Mouse (Mus musculus): ENCODE results near the gene Etl4. TPM values are rescaled to one million over a fixed set of nuclear protein-coding genes. Genes with fewer than 3 reads are reported as not detected.

Etl4 gene
- total and polyA plus RNA-seq, 3 experiments, result not detected

GRCm38 (mm10) chr2:20248043-20248664, 338.6 kb downstream of the Etl4 start:
- Histone ChIP-seq H3K9ac (ENCODE audit: control insufficient read depth, low read depth, low read length, poor library complexity, severe bottlenecking) (no peak overlapping the region), H3K9me3 (replicated peaks; ENCODE audit: insufficient read depth, low read length) (no peaks in the 10 kb centered on the region), H3K27me3 (ENCODE audit: control insufficient read depth in 1 of 2, insufficient read depth in 2 of 2, low read length in 2 of 2) (no peaks in the 10 kb centered on the region), H3K79me2 (ENCODE audit: control insufficient read depth, insufficient read depth, low read length, poor library complexity) (no peaks in the 10 kb centered on the region), H3K36me3 (ENCODE audit: control insufficient read depth in 1 of 2, insufficient read depth in 2 of 2, low read length in 2 of 2) (no peaks in the 10 kb centered on the region), H3K27ac (ENCODE audit: control insufficient read depth, low read depth, low read length) (no peak overlapping the region), H3K4me1 (ENCODE audit: control insufficient read depth in 1 of 2, insufficient read depth in 2 of 2, low read length in 2 of 2) (no peaks in the 10 kb centered on the region), H3K4me3 (ENCODE audit: control insufficient read depth in 1 of 2, insufficient read depth in 1 of 2, low read depth in 2 of 2, low read length in 2 of 2) (no peak overlapping the region)
- DNase-seq (ENCODE audit: low read depth, low spot score), result no peak
- TF ChIP-seq EP300 (IDR thresholded peaks at IDR 0.05; ENCODE audit: low read depth in 1 of 2, low read length in 2 of 2) (no peak), GABPA (IDR thresholded peaks at IDR 0.05; ENCODE audit: low read depth, low read length) (no peak), MEF2A (IDR thresholded peaks at IDR 0.05; ENCODE audit: extremely low read depth, insufficient replicate concordance, low read depth, low read length, poor library complexity, severe bottlenecking) (no peak), ZNF384 (IDR thresholded peaks at IDR 0.05; ENCODE audit: low read depth, low read length) (no peak), CTCF (IDR thresholded peaks at IDR 0.05 in 2 of 3, conservative IDR thresholded peaks at IDR 0.05 in 1 of 3; ENCODE audit: control insufficient read depth in 1 of 3, insufficient read depth in 1 of 3, low read depth in 2 of 3, low read length in 3 of 3, poor library complexity in 1 of 3, severe bottlenecking in 1 of 3) (no peak), MYB (IDR thresholded peaks at IDR 0.05; ENCODE audit: low read depth, low read length) (no peak), MAFK (IDR thresholded peaks at IDR 0.05; ENCODE audit: borderline replicate concordance, low read depth, low read length) (no peak)

GRCm38 (mm10) chr2:20249403-20249802, 339.8 kb downstream of the Etl4 start:
- no peaks in the 10 kb centered on the region for H3K9me3 ChIP-seq (replicated peaks; ENCODE audit: insufficient read depth, low read length)
- DNase-seq (ENCODE audit: low read depth, low spot score), result no peak
- H3K36me3 ChIP-seq (ENCODE audit: control insufficient read depth in 1 of 2, insufficient read depth in 2 of 2, low read length in 2 of 2), result no peaks in the 10 kb centered on the region
- H3K79me2 ChIP-seq (ENCODE audit: control insufficient read depth, insufficient read depth, low read length, poor library complexity), result no peaks in the 10 kb centered on the region
- H3K4me3 ChIP-seq (ENCODE audit: control insufficient read depth in 1 of 2, insufficient read depth in 1 of 2, low read depth in 2 of 2, low read length in 2 of 2), result no peak overlapping the region
- no peak overlapping the region for H3K27ac ChIP-seq (ENCODE audit: control insufficient read depth, low read depth, low read length)
- no peaks in the 10 kb centered on the region for H3K4me1 ChIP-seq (ENCODE audit: control insufficient read depth in 1 of 2, insufficient read depth in 2 of 2, low read length in 2 of 2)
- no peak for TF ChIP-seq ZMIZ1 (IDR thresholded peaks at IDR 0.05; ENCODE audit: low read depth, low read length)
- TF ChIP-seq ZNF384 (IDR thresholded peaks at IDR 0.05; ENCODE audit: low read depth, low read length), result no peak
- TF ChIP-seq GABPA (IDR thresholded peaks at IDR 0.05; ENCODE audit: low read depth, low read length), result no peak
- no peak for TF ChIP-seq JUND (IDR thresholded peaks at IDR 0.05; ENCODE audit: low read depth, low read length)
- no peak for TF ChIP-seq CTCF (IDR thresholded peaks at IDR 0.05 in 2 of 3, conservative IDR thresholded peaks at IDR 0.05 in 1 of 3; ENCODE audit: control insufficient read depth in 1 of 3, insufficient read depth in 1 of 3, low read depth in 2 of 3, low read length in 3 of 3, poor library complexity in 1 of 3, severe bottlenecking in 1 of 3)
- TF ChIP-seq POLR2AphosphoS2 (IDR thresholded peaks at IDR 0.05; ENCODE audit: low read length), result no peak
- TF ChIP-seq NRF1 (IDR thresholded peaks at IDR 0.05; ENCODE audit: insufficient read depth, low read depth, low read length, poor library complexity, severe bottlenecking), result no peak
- no peak for TF ChIP-seq MEF2A (IDR thresholded peaks at IDR 0.05; ENCODE audit: extremely low read depth, insufficient replicate concordance, low read depth, low read length, poor library complexity, severe bottlenecking)
- no peak for TF ChIP-seq SMC3 (IDR thresholded peaks at IDR 0.05; ENCODE audit: low read depth, low read length)
- no peak for TF ChIP-seq RAD21 (IDR thresholded peaks at IDR 0.05; ENCODE audit: low read depth, low read length)
- TF ChIP-seq TBP (IDR thresholded peaks at IDR 0.05; ENCODE audit: low read depth, low read length), result no peak
- no peak for TF ChIP-seq ZC3H11A (IDR thresholded peaks at IDR 0.05; ENCODE audit: low read depth, low read length)
- no peak for TF ChIP-seq CHD2 (IDR thresholded peaks at IDR 0.05; ENCODE audit: low read length)
- TF ChIP-seq EP300 (IDR thresholded peaks at IDR 0.05; ENCODE audit: low read depth in 1 of 2, low read length in 2 of 2), result no peak
- no peak for TF ChIP-seq RCOR1 (IDR thresholded peaks at IDR 0.05; ENCODE audit: low read depth, low read length)
- no peak for TF ChIP-seq BHLHE40 (IDR thresholded peaks at IDR 0.05; ENCODE audit: borderline replicate concordance, low read depth, low read length)
- TF ChIP-seq E2F4 (IDR thresholded peaks at IDR 0.05; ENCODE audit: borderline replicate concordance, low read depth, low read length), result no peak
- no peak for TF ChIP-seq ZKSCAN1 (IDR thresholded peaks at IDR 0.05; ENCODE audit: low read depth, low read length)
- no peak overlapping the region for H3K9ac ChIP-seq (ENCODE audit: control insufficient read depth, low read depth, low read length, poor library complexity, severe bottlenecking)
- no peaks in the 10 kb centered on the region for H3K27me3 ChIP-seq (ENCODE audit: control insufficient read depth in 1 of 2, insufficient read depth in 2 of 2, low read length in 2 of 2)
